Comparison of ENCODE assay signal across 8 mouse cellular contexts in the genomic region with DNA sequence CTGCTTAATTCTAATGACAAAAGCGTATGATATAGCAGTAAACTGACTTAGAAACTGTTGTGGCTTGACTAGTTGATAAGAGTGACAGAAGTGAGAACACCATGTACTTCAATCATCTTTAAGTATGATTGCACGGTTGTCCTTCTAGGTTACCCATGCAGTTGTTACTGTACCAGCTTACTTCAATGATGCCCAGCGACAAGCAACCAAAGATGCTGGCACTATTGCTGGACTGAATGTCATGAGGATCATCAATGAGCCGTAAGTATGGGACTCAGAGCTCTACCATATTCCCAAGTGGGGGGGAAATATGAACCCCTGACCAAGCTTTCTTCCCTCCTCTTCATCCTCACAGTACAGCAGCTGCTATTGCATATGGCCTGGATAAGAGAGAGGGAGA. TPM values are rescaled to one million over a fixed set of nuclear protein-coding genes. Genes with fewer than 3 reads are reported as not detected.
A peak's percentile ranks its signal among the peaks of the same experiment; 100 is the strongest.
DNase-seq lines count a peak whose midpoint lies in the region; ATAC-seq lines count a peak whose summit lies in the region.
"Had no signal": no experiment of that assay in that cellular context is flagged by ENCODE, and none has a peak within 500 bp of the region (broad histone marks: within the 10 kb centered on the region; RNA-seq: fewer than 3 reads in every experiment).

No protein-coding gene starts in this region.

- no peak for ATAC-seq in lung, embryonic 16.5 days (ENCODE audit: low read depth)
- no peak for ATAC-seq in forebrain, embryonic 12.5 days (ENCODE audit: low FRiP score)
- no peak for ATAC-seq in liver, embryonic 11.5 days (replicated peaks; ENCODE audit: low FRiP score)
- ATAC-seq in stomach, embryonic 16.5 days (ENCODE audit: insufficient read depth, low FRiP score), result no peak

- H3K4me2 ChIP-seq in lung, embryonic 16.5 days (ENCODE audit: low read depth, low read length), result peak overlapping the region; percentile 84
- peak overlapping the region; percentile 63 for H3K4me2 ChIP-seq in forebrain, embryonic 12.5 days
- peak overlapping the region; percentile 90 for H3K4me2 ChIP-seq in liver, embryonic 11.5 days
- H3K4me2 ChIP-seq in stomach, embryonic 16.5 days (ENCODE audit: low read depth, low read length), result peak overlapping the region; percentile 81

- peaks cover 42% of the 10 kb centered on the region for H3K4me1 ChIP-seq in lung, embryonic 16.5 days (replicated peaks; ENCODE audit: control insufficient read depth, insufficient read depth, low read length)
- H3K4me1 ChIP-seq in forebrain, embryonic 12.5 days, result peaks cover 52% of the 10 kb centered on the region
- H3K4me1 ChIP-seq in liver, embryonic 11.5 days (replicated peaks; ENCODE audit: control insufficient read depth, insufficient read depth, low read length), result peaks cover 42% of the 10 kb centered on the region
- peaks cover 41% of the 10 kb centered on the region for H3K4me1 ChIP-seq in stomach, embryonic 16.5 days (ENCODE audit: control insufficient read depth, insufficient read depth, low read length)

- no peak overlapping the region for H3K27ac ChIP-seq in lung, embryonic 16.5 days (ENCODE audit: low read length)
- no peak overlapping the region for H3K27ac ChIP-seq in forebrain, embryonic 12.5 days
- H3K27ac ChIP-seq in liver, embryonic 11.5 days (ENCODE audit: low read depth, low read length), result no peak overlapping the region
- H3K27ac ChIP-seq in stomach, embryonic 16.5 days (ENCODE audit: low read length), result no peak overlapping the region

- peaks cover 50% of the 10 kb centered on the region for H3K36me3 ChIP-seq in lung, embryonic 16.5 days (ENCODE audit: control insufficient read depth, insufficient read depth, low read length)
- peaks cover 51% of the 10 kb centered on the region for H3K36me3 ChIP-seq in forebrain, embryonic 12.5 days (replicated peaks)
- peaks cover 45% of the 10 kb centered on the region for H3K36me3 ChIP-seq in liver, embryonic 11.5 days (ENCODE audit: control insufficient read depth, insufficient read depth, low read length)
- H3K36me3 ChIP-seq in stomach, embryonic 16.5 days (ENCODE audit: control insufficient read depth, insufficient read depth, low read length), result peaks cover 30% of the 10 kb centered on the region

- WGBS in lung, embryonic 16.5 days, result 78% methylated on average over 4 of the region's 4 CpGs
- WGBS in forebrain, embryonic 12.5 days, result 92% methylated on average over 4 of the region's 4 CpGs
- WGBS in liver, embryonic 11.5 days, result 85% methylated on average over 4 of the region's 4 CpGs
- 84% methylated on average over 4 of the region's 4 CpGs for WGBS in stomach, embryonic 16.5 days

- no peaks in the 10 kb centered on the region for H3K9me3 ChIP-seq in lung, embryonic 16.5 days (ENCODE audit: control insufficient read depth, low read length)
- H3K9me3 ChIP-seq in forebrain, embryonic 12.5 days, result no peaks in the 10 kb centered on the region
- no peaks in the 10 kb centered on the region for H3K9me3 ChIP-seq in liver, embryonic 11.5 days (ENCODE audit: control insufficient read depth, low read length)
- H3K9me3 ChIP-seq in stomach, embryonic 16.5 days (replicated peaks; ENCODE audit: control insufficient read depth, low read length), result no peaks in the 10 kb centered on the region

- H3K4me3 ChIP-seq in lung, embryonic 16.5 days (ENCODE audit: low read length), result peak overlapping the region; percentile 96
- H3K4me3 ChIP-seq in forebrain, embryonic 12.5 days (replicated peaks), result peak overlapping the region; percentile 96
- peak overlapping the region; percentile 99 for H3K4me3 ChIP-seq in liver, embryonic 11.5 days (ENCODE audit: low read depth, low read length)
- peak overlapping the region; percentile 90 for H3K4me3 ChIP-seq in stomach, embryonic 16.5 days (replicated peaks; ENCODE audit: low read length)

- peak overlapping the region; percentile 98; the same call in 1 of the 2 replicates for H3K9ac ChIP-seq in lung, embryonic 16.5 days (ENCODE audit: low read length)
- H3K9ac ChIP-seq in forebrain, embryonic 12.5 days, result no peak overlapping the region
- H3K9ac ChIP-seq in liver, embryonic 11.5 days (ENCODE audit: low read depth, low read length), result peak overlapping the region; percentile 23
- H3K9ac ChIP-seq in stomach, embryonic 16.5 days (ENCODE audit: low read length), result peak overlapping the region; percentile 97; the same call in 1 of the 2 replicates

- H3K27me3 ChIP-seq in lung, embryonic 16.5 days (ENCODE audit: control insufficient read depth, insufficient read depth, low read depth, low read length), result no peaks in the 10 kb centered on the region
- H3K27me3 ChIP-seq in forebrain, embryonic 12.5 days, result no peaks in the 10 kb centered on the region
- H3K27me3 ChIP-seq in liver, embryonic 11.5 days (replicated peaks; ENCODE audit: control insufficient read depth, insufficient read depth, low read length), result no peaks in the 10 kb centered on the region
- no peaks in the 10 kb centered on the region for H3K27me3 ChIP-seq in stomach, embryonic 16.5 days (ENCODE audit: control insufficient read depth, insufficient read depth, low read length)

- no peak for DNase-seq in lung, postnatal 36 days
- DNase-seq in liver, embryonic 11.5 days (ENCODE audit: low spot score), result no peak
- no peak for DNase-seq in left cerebral cortex, adult 9 months (ENCODE audit: low spot score in 2 of 2)
- no peak for DNase-seq in layer of hippocampus, postnatal 10 days (ENCODE audit: low spot score in 2 of 2)

RNA-seq across cellular contexts. Expression of a gene that starts 1.9 kb away (rescaled TPM):
- polyA plus RNA-seq in lung, embryonic 16.5 days (2015; fragmentation: Nextera tagmentation; extraction: Ambion mirVana), result 940 and 945 TPM in 2 replicates
- polyA plus RNA-seq in forebrain, embryonic 12.5 days (2016; fragmentation: Nextera tagmentation; extraction: Ambion mirVana), result 571 and 599 TPM in 2 replicates
- polyA plus RNA-seq in liver, embryonic 11.5 days (2014; fragmentation: Nextera tagmentation; extraction: Ambion mirVana), result 964 and 1,028 TPM in 2 replicates
- polyA plus RNA-seq in stomach, embryonic 16.5 days (2015; fragmentation: Nextera tagmentation; extraction: Ambion mirVana), result 941 and 997 TPM in 2 replicates
- 100 to 1,000 TPM; 219 to 226 TPM for total RNA-seq in layer of hippocampus, postnatal 10 days (2021)

RNA-seq across cellular contexts. Expression of a gene that starts 18.6 kb away (rescaled TPM):
- 78.3 and 86.3 TPM in 2 replicates for polyA plus RNA-seq in lung, embryonic 16.5 days (2015; fragmentation: Nextera tagmentation; extraction: Ambion mirVana)
- 123 and 134 TPM in 2 replicates for polyA plus RNA-seq in forebrain, embryonic 12.5 days (2016; fragmentation: Nextera tagmentation; extraction: Ambion mirVana)
- 80.3 and 88.3 TPM in 2 replicates for polyA plus RNA-seq in liver, embryonic 11.5 days (2014; fragmentation: Nextera tagmentation; extraction: Ambion mirVana)
- 73.4 and 81.4 TPM in 2 replicates for polyA plus RNA-seq in stomach, embryonic 16.5 days (2015; fragmentation: Nextera tagmentation; extraction: Ambion mirVana)
- total RNA-seq in layer of hippocampus, postnatal 10 days (2021), result 100 to 1,000 TPM; 108 to 114 TPM

RNA-seq across cellular contexts. Expression of a gene that starts 26.0 kb away (rescaled TPM):
- 35.4 and 36.3 TPM in 2 replicates for polyA plus RNA-seq in lung, embryonic 16.5 days (2015; fragmentation: Nextera tagmentation; extraction: Ambion mirVana)
- polyA plus RNA-seq in forebrain, embryonic 12.5 days (2016; fragmentation: Nextera tagmentation; extraction: Ambion mirVana), result 23.3 and 23.4 TPM in 2 replicates
- polyA plus RNA-seq in liver, embryonic 11.5 days (2014; fragmentation: Nextera tagmentation; extraction: Ambion mirVana), result 43.5 and 56.5 TPM in 2 replicates
- 33.4 and 40.6 TPM in 2 replicates for polyA plus RNA-seq in stomach, embryonic 16.5 days (2015; fragmentation: Nextera tagmentation; extraction: Ambion mirVana)
- 10 to 100 TPM; 23.8 to 26.1 TPM for total RNA-seq in layer of hippocampus, postnatal 10 days (2021)

RNA-seq across cellular contexts. Expression of a gene that starts 52.4 kb away (rescaled TPM):
- polyA plus RNA-seq in lung, embryonic 16.5 days (2015; fragmentation: Nextera tagmentation; extraction: Ambion mirVana), result 81.8 and 89.5 TPM in 2 replicates
- 83.9 and 90.2 TPM in 2 replicates for polyA plus RNA-seq in forebrain, embryonic 12.5 days (2016; fragmentation: Nextera tagmentation; extraction: Ambion mirVana)
- polyA plus RNA-seq in liver, embryonic 11.5 days (2014; fragmentation: Nextera tagmentation; extraction: Ambion mirVana), result 78.7 and 81.2 TPM in 2 replicates
- 73.5 and 74.5 TPM in 2 replicates for polyA plus RNA-seq in stomach, embryonic 16.5 days (2015; fragmentation: Nextera tagmentation; extraction: Ambion mirVana)
- total RNA-seq in layer of hippocampus, postnatal 10 days (2021), result 10 to 100 TPM; 88.5 to 89.5 TPM

RNA-seq across cellular contexts. Expression of a gene that starts 59.1 kb away (rescaled TPM):
- not detected in 2 replicates for polyA plus RNA-seq in lung, embryonic 16.5 days (2015; fragmentation: Nextera tagmentation; extraction: Ambion mirVana)
- not detected in 2 replicates for polyA plus RNA-seq in forebrain, embryonic 12.5 days (2016; fragmentation: Nextera tagmentation; extraction: Ambion mirVana)
- polyA plus RNA-seq in liver, embryonic 11.5 days (2014; fragmentation: Nextera tagmentation; extraction: Ambion mirVana), result not detected in 2 replicates
- polyA plus RNA-seq in stomach, embryonic 16.5 days (2015; fragmentation: Nextera tagmentation; extraction: Ambion mirVana), result not detected in 2 replicates
- not detected for total RNA-seq in layer of hippocampus, postnatal 10 days (2021)
- total RNA-seq: hematopoietic stem cell, adult 5-6 weeks had no signal
